Mouse (Mus musculus) left cerebral cortex, adult 2 months (tissue): ENCODE measurements around the gene Alkal2. TPM values are rescaled to one million over a fixed set of nuclear protein-coding genes. Genes with fewer than 3 reads are reported as not detected.

Experiments
- DNase-seq, 2 experiments: peaks; one replicate each; pipeline ENCODE4 v3.0.0; 2021 to 2022; ENCODE audit warnings: low spot score in 2 of 2, mixed read lengths in 1 of 2; ENCODE audit errors: extremely low spot score in 1 of 2
- H3K27ac ChIP-seq: fragments of 200-600 bp; 2 replicates; pipeline ENCODE4 v1.8.1; 2022
- H3K4me3 ChIP-seq: fragments of 200-600 bp; 2 replicates; pipeline ENCODE4 v1.8.1; 2022
- CTCF ChIP-seq: fragments of 200-600 bp; IDR thresholded peaks from 2 replicates; pipeline ENCODE4 v1.8.1; 2022; ENCODE audit warnings: antibody characterized with exemption, mild to moderate bottlenecking, moderate library complexity
- intact Hi-C: fragments of 180-260 bp; cut with DNase I; formaldehyde crosslinking; loops from one replicate; pipeline ENCODE4 v1.15.1; 2025
- long read RNA-seq, 2 experiments: library from polyadenylated mRNA; stranded (forward); transcript quantifications; one replicate each; pipeline ENCODE4 v2.0.0; 2021; ENCODE audit warnings: borderline mapping rate in 2 of 2
- total RNA-seq, 2 experiments: library from RNA; stranded (reverse); gene quantifications; 2 replicates each; pipeline ENCODE4 v1.2.3; 2021

The Alkal2 gene
- total RNA-seq, result 1 to 10 TPM; 2.4 to 4.2 TPM
- long read RNA-seq, experiment 1, partial matches to known transcripts, result 0 of 3 reads
- long read RNA-seq, experiment 1, other reads (novel, unspliced or antisense), result 2 of 3 reads
- long read RNA-seq, experiment 2, transcript Alkal2-201 (5 exons, 1,509 nt), result major isoform, 6 of 9 reads
- long read RNA-seq, experiment 2, partial matches to known transcripts, result 2 of 9 reads
- long read RNA-seq, experiment 2, other reads (novel, unspliced or antisense), result 1 of 9 reads

- intact Hi-C loops, result loop anchor here (5.0 to 10.0 kb wide), 2 partner anchors 177 to 829 kb away; no protein-coding TSS in a partner anchor
- Histone ChIP-seq H3K27ac (no peak within 1 kb of the TSS), H3K4me3 (peak within 1 kb of the TSS; percentile 52)
- no peak for TF ChIP-seq CTCF
- DNase-seq, result peak in 1 of 2 experiments; percentile 15
Measured at GRCm38 (mm10) chr12:30883986-30884621, at the start of gene Alkal2. Gene Alkal2 (plus strand): TSS chr12:30884322.

GRCm38 (mm10) chr12:30848521-30848920 is 35.6 kb upstream of the Alkal2 start:
- DNase-seq, result no peak
- no peak overlapping the region for H3K27ac ChIP-seq
- intact Hi-C loops, result no loop called here
- no peak for TF ChIP-seq CTCF
- H3K4me3 ChIP-seq, result no peak overlapping the region

- DNase-seq, result no peak
- no peak for TF ChIP-seq CTCF
- H3K27ac ChIP-seq, result no peak overlapping the region
- intact Hi-C loops, result no loop called here
- no peak overlapping the region for H3K4me3 ChIP-seq
Measured at GRCm38 (mm10) chr12:30850902-30851301, 33.2 kb upstream of the Alkal2 start.

GRCm38 (mm10) chr12:30851871-30852270 is 32.3 kb upstream of the Alkal2 start:
- no peak overlapping the region for H3K4me3 ChIP-seq
- intact Hi-C loops, result no loop called here
- no peak overlapping the region for H3K27ac ChIP-seq
- TF ChIP-seq CTCF, result no peak
- no peak for DNase-seq

GRCm38 (mm10) chr12:30855442-30856159 is 28.5 kb upstream of the Alkal2 start:
- Histone ChIP-seq H3K27ac (no peak overlapping the region), H3K4me3 (no peak overlapping the region)
- no peak for TF ChIP-seq CTCF
- DNase-seq, result no peak
- intact Hi-C loops, result no loop called here

GRCm38 (mm10) chr12:30856172-30856571 is 27.9 kb upstream of the Alkal2 start:
- no peak for TF ChIP-seq CTCF
- no peak for DNase-seq
- H3K4me3 ChIP-seq, result no peak overlapping the region
- H3K27ac ChIP-seq, result no peak overlapping the region
- intact Hi-C loops, result no loop called here

DNA sequence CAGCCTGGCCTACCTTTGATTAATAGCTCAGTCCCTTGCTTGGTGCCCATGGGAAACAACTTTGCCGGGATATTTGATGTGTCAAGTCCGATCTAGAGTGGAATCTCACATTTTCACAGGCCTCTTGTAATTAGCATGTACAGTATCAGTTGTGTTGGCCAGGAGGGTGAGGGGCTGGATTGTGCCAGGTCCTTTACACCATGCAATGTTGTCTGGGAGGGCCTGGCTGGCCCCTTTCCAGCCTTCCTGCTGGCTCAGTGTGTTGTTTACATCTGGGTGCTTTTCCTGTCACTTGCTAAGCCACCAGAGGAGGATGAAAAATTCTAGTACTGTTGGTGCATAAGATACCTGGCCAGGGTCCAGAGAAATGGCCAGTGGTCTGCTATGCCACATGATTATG is 19.8 kb upstream of the Alkal2 start:
- intact Hi-C loops, result no loop called here
- TF ChIP-seq CTCF, result no peak
- Histone ChIP-seq H3K27ac (no peak overlapping the region), H3K4me3 (no peak overlapping the region)
- no peak for DNase-seq

GRCm38 (mm10) chr12:30865781-30866180 is 18.3 kb upstream of the Alkal2 start:
- Histone ChIP-seq H3K27ac (no peak overlapping the region), H3K4me3 (no peak overlapping the region)
- DNase-seq, result no peak
- TF ChIP-seq CTCF, result no peak
- intact Hi-C loops, result no loop called here

DNA sequence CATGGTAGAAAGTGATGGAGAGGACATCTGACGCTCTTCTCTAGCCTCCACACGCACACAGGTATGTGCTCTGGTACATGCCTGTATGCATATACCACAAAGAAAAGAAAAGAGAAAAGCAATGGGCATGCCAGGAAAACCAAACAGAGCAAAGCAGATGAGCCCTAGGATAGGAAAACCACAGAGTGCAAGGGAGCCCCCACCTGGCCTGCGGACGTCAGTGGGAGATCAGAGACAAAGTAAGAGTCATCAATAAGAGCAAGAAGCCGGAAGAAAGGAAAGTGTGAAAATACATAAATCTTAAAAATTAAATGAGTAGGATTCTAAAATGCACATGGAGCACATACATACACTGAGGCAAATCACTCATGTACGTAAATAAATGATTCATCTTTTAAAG is 4.7 kb upstream of the Alkal2 start:
- TF ChIP-seq CTCF, result peak; percentile 14; the same call in 1 of the 2 replicates
- Histone ChIP-seq H3K27ac (no peak overlapping the region), H3K4me3 (no peak overlapping the region)
- intact Hi-C loops, result no loop called here
- DNase-seq, result no peak

- TF ChIP-seq CTCF, result no peak
- no peak for DNase-seq
- peak overlapping the region; percentile 52 for H3K4me3 ChIP-seq
- intact Hi-C loops, result loop anchor here (5.0 to 10.0 kb wide), 2 partner anchors 176 to 829 kb away; no protein-coding TSS in a partner anchor
- H3K27ac ChIP-seq, result no peak overlapping the region
Measured at GRCm38 (mm10) chr12:30883592-30883985, 533 bp upstream of the Alkal2 start.

DNA sequence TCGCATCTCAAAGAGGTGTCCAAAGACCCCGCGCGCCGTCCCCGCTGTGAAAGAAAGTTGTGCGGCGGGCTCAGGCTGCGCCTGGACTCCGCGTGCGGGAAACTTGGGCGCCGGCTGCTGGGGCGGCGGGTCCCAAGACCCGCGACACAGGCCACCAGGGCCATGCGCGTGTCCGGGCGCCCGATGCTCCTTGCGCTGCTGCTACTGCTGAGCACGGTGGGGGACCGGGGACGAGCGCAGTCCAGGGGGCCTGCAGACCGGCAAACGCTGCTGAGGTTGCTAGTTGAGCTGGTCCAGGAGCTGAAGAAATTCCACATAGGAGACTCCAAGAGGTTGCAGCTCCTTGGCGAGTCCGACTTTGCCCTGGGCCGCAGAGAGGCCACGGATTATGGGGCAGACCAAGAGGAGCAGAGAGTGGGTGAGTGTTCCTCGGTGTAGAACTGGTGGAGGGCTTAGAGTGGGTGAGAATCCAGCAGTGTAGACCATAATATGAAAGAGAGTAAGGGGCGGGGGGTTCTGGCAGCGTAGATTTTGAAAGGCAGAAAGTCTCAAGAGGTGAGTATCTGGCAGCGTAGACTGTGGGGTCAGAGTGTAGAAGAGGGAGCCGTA is 604 bp downstream of the Alkal2 start:
- intact Hi-C loops, result loop anchor here (5.0 to 10.0 kb wide), 3 partner anchors 177 to 830 kb away; no protein-coding TSS in a partner anchor

DNA sequence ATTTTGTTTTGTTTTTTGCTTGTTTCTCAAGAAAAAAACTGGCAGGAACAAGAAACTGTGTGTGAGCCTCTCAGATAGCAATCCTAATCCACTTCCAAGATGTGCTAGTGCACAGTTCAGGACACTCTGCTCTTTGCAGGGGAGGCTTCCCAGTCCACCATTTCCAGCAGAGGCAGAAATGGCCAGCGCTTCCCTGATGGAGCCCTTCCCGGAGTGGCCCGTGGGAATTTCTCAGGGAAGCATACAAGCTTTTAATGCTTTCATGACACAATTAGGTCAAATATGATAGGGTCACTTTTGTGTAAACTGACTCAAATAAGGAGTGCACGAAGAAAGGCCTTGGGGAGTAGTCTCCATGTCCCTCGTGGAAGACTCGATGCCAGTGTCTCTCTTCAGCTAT is 1.8 kb downstream of the Alkal2 start:
- intact Hi-C loops, result loop anchor here (5.0 to 10.0 kb wide), 2 partner anchors 194 to 831 kb away; no protein-coding TSS in a partner anchor
- no peak for DNase-seq
- no peak for TF ChIP-seq CTCF

More for the DNA sequence above, 604 bp downstream of the Alkal2 start:
- no peak overlapping the region for H3K27ac ChIP-seq
- TF ChIP-seq CTCF, result no peak
- H3K4me3 ChIP-seq, result peak overlapping the region; percentile 52
- no peak for DNase-seq

More for the DNA sequence above, 1.8 kb downstream of the Alkal2 start:
- Histone ChIP-seq H3K4me3 (no peak overlapping the region), H3K27ac (no peak overlapping the region)
